Mouse (Mus musculus): ENCODE results near the gene Ptprcap. TPM values are rescaled to one million over a fixed set of nuclear protein-coding genes. Genes with fewer than 3 reads are reported as not detected.

The Ptprcap gene
- total RNA-seq, 2 experiments from 2014 or later: 1.0 to 2.5 TPM

DNA sequence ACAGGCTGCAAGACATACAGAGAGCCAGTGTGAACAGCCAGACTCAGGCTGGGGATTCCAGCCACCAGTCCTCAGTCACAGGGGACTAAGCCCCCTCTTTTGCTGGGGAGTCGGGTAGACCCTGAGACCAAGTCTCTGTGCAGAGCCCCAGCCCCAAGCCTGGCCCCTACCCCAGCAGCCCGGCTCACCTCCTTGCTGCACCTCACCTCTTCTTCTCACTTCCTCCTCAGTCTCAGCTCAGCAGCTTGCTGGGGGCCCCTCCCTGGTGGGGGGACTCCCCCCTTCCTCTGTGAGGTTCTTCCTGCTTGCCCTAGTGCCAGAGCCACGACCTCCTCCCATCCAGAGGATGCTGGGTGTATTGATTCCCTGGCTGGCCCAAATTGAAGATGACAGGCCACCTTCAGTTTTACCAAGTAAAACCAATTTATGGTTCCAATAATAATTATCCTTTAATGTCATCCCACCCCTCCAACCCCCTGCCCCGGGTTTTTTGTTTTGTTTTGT, 37.5 kb downstream of the Ptprcap start, which contains the start of gene Tbc1d10c:
TSS of gene Tbc1d10c (minus strand) at position 454 of the 504 bp plus-strand sequence.
- no peak for TF ChIP-seq CTCF (conservative IDR thresholded peaks at IDR 0.05)
- DNase-seq (ENCODE audit: low spot score in 2 of 2): no peak
- Histone ChIP-seq H3K4me3 (peak within 1 kb of the TSS; percentile 88), H3K27ac (peak within 1 kb of the TSS; percentile 99)

DNA sequence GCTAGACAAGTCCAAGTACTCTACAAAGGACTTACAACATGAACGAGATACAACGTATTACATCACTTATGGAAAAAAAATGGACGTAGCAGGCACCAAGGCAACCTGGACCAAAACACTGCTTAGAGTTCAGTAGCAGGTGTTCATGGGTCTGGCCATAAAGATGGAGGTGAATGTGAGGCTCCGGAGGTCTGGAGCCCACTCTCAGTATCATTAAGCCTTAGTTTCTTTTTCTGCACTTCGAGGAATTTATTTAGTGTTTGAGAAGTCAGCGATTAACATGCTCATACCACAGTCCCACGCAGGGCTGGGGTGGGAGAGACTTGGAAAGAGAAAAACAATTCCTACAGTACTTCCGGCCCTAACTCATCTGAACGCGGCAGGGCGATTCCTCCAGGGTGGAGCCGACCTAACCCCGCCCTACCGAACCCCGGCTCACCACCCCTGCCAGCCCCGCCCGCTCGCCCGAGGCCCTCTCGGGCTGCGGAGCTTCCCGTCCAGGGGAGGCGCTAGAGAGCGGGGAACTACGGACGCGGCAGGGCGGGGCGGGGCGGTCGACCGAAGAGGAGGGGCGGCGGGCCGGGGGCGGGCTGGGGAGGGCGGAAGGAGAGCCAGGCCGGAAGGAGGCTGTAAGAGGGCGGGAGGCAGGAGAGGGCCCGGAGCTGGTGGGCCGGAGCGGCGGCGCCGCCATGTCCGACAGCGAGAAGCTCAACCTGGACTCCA, 38.3 kb downstream of the Ptprcap start, which contains the start of gene Ppp1ca:
TSS of gene Ppp1ca (plus strand) at position 538 of the 723 bp plus-strand sequence.
- DNase-seq (ENCODE audit: low spot score in 2 of 2): peak; percentile 92 to 96
- Histone ChIP-seq H3K27ac (peak within 1 kb of the TSS; percentile 99), H3K4me3 (peak within 1 kb of the TSS; percentile 88)
- TF ChIP-seq CTCF (conservative IDR thresholded peaks at IDR 0.05): peak; percentile 86

DNA sequence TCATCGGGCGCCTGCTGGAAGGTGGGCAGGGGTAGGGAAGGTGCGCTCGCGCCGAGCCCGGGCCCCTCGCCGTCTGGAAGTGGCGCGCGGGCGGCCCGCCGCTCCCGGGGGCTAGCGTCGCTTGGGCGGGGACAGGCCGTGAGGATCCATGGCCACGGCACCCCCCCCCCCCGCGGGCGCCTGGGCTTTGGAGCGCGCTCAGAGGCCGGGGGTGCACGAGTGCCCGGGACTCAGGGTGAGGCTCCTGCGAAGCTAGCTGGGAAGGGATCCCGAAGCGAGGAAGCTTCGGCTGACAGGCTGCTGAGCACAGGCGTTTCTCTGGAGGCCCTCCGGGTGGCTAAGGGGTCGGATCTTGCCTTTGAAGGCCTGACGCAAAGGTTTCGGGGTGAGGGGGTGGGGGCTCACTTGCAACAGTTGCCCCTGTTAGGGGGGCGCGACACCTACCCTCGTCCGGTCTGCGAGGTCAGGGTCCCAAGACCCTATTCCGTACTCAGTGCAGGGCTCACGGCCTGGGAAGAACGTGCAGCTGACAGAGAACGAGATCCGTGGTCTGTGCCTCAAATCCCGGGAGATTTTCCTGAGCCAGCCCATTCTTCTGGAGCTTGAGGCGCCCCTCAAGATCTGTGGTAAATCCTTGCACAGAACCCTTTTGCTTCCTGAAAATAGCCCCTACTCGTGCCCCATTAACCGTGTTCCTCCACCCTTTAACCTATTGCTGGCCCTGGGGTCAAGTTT, 39.0 kb downstream of the Ptprcap start:
- DNase-seq (ENCODE audit: low spot score in 2 of 2): no peak
- no peak for TF ChIP-seq CTCF (conservative IDR thresholded peaks at IDR 0.05)
- Histone ChIP-seq H3K27ac (peak overlapping the region; percentile 99), H3K4me3 (peak overlapping the region; percentile 88)

DNA sequence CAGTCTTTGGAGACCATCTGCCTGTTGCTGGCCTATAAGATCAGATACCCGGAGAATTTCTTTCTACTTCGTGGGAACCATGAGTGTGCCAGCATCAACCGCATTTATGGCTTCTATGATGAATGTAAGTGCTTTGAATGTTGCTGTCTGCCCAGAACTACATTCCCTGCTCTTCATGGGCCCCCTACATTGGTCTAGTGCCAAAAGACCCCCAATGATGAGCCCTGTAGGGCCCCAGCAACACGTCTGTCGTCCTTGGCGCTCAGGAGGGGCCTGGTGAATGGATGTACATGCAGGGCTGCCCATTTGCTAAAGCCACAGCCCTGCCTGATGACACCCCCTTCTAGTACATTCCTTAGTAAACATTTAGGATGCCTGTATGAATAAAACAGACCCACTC, 39.7 kb downstream of the Ptprcap start:
- TF ChIP-seq CTCF (conservative IDR thresholded peaks at IDR 0.05): no peak
- Histone ChIP-seq H3K4me3 (peak overlapping the region; percentile 88), H3K27ac (peak overlapping the region; percentile 99)
- DNase-seq (ENCODE audit: low spot score in 2 of 2): no peak

DNA sequence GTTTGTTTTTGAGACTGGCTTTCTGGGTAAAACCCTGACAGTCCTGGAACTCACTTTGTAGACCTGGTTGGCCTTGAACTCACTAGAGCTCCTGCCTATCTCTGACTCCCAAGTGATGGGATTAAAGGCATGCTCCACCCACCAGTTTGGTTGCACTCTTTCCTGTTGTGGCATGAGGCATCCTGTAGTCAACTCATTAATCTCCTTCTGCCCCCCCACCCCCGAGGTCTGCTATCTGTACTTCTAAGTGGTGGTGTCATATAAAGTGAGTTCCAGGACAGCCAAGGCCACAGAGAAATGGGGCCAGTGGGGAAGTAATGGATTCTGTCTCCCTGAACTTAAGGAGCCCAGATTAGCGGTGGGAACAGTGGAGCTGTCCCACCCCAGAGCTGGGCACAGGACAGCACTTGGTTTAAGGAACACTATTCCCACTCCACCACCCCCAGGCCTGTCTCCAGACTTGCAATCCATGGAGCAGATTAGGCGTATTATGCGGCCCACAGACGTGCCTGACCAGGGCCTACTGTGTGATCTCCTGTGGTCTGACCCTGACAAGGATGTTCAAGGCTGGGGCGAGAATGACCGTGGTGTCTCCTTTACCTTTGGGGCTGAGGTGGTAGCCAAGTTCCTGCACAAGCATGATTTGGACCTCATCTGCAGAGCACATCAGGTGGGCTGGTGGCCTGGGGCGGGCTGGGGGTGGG, 40.8 kb downstream of the Ptprcap start:
- H3K27ac ChIP-seq: no peak overlapping the region

DNA sequence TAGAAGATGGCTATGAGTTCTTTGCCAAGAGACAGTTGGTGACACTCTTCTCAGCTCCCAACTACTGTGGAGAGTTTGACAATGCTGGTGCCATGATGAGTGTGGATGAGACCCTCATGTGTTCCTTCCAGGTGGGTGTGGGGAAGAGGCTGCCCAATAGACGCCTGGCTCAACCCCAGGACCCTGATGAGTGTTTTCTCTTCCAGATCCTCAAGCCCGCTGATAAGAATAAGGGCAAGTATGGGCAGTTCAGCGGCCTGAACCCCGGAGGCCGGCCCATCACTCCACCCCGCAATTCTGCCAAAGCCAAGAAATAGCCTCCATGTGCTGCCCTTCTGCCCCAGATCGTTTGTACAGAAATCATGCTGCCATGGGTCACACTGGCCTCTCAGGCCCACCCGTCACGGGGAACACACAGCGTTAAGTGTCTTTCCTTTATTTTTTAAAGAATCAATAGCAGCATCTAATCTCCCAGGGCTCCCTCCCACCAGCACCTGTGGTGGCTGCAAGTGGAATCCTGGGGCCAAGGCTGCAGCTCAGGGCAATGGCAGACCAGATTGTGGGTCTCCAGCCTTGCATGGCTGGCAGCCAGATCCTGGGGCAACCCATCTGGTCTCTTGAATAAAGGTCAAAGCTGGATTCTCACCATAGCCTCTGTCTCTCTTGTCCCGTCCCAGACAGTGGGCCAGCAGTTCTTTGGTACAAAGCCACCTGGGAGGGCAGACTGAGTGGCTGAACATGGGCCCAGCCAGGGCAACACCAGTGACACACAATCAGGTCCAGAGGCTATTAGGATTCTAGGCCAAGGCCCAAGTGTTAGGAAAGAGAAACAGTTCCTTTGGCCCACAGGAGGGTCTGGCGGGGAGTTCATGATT, 41.6 kb downstream of the Ptprcap start:
- H3K4me3 ChIP-seq: no peak overlapping the region
- peak overlapping the region; percentile 51 for H3K27ac ChIP-seq
- no peak for DNase-seq (ENCODE audit: low spot score in 2 of 2)
- TF ChIP-seq CTCF (conservative IDR thresholded peaks at IDR 0.05): no peak

More for the DNA sequence above, 40.8 kb downstream of the Ptprcap start:
- no peak overlapping the region for H3K4me3 ChIP-seq
- DNase-seq (ENCODE audit: low spot score in 2 of 2): no peak
- TF ChIP-seq CTCF (conservative IDR thresholded peaks at IDR 0.05): no peak

DNA sequence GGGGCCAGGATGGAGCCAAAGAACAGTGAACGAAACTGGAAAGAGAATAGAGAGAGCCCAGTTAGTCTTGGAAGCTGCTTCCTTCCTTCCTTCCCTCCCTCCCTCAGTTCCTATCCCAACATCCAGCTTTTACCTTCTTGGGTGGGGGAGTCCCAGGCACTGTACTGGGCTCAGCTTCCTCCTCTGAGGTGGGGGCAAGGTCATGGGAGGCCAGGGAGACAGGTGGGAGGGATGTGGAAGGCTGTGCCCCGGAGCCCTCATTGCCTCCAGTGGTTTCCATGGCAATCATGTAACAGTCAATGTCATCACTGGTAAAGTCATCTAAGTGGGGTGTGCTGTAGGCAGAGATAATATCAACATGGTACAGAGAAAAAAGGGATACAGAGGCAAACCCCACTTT, 42.6 kb downstream of the Ptprcap start:
- H3K27ac ChIP-seq: peak overlapping the region; percentile 51; the same call in 1 of the 2 replicates
- TF ChIP-seq CTCF (conservative IDR thresholded peaks at IDR 0.05): no peak
- DNase-seq (ENCODE audit: low spot score in 2 of 2): no peak

DNA sequence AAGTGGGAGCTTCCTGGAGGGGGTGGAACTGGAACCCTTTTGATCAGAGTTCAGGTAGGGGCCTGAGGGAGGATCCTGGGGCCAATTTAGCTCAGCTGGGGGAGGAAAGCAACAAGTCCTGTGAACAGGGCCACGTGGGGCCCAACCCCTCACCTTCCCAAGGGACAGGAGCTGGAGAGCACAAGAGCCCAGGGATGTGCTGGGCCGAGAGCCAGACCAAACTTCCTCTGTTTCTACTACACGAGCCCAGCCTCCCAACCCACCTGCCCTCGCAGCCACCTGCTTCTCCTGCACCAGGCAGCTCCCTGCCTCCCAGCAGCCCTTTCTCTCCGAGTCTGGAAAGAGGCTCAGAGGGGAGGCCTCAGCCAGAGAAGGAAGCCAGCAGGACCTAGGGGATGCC, 43.1 kb downstream of the Ptprcap start:
- Histone ChIP-seq H3K4me3 (no peak overlapping the region), H3K27ac (peak overlapping the region; percentile 51; the same call in 1 of the 2 replicates)
- no peak for TF ChIP-seq CTCF (conservative IDR thresholded peaks at IDR 0.05)
- no peak for DNase-seq (ENCODE audit: low spot score in 2 of 2)

More for the DNA sequence above, 42.6 kb downstream of the Ptprcap start:
- H3K4me3 ChIP-seq: no peak overlapping the region

DNA sequence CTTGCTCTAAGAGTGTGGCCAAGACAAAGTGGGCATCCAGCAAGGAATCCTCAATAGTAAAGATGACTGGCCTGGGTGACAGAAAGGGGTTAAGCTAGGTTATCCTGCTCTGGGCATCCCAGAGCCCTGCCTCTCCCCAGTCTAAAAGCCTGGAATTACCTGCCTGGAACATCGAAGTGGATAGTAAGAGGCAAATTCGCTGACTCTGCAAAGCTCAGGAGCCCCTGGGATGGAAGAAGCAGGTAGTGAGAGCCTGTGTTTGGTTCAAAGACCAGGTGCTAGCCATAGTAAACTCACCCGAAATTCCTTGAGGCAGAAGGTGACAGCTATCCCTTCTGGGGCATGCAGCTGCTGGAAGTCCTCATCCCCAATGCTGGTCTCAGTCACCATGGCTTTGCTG, 43.8 kb downstream of the Ptprcap start:
- Histone ChIP-seq H3K4me3 (no peak overlapping the region), H3K27ac (peak overlapping the region; percentile 51; the same call in 1 of the 2 replicates)
- TF ChIP-seq CTCF (conservative IDR thresholded peaks at IDR 0.05): no peak
- no peak for DNase-seq (ENCODE audit: low spot score in 2 of 2)

DNA sequence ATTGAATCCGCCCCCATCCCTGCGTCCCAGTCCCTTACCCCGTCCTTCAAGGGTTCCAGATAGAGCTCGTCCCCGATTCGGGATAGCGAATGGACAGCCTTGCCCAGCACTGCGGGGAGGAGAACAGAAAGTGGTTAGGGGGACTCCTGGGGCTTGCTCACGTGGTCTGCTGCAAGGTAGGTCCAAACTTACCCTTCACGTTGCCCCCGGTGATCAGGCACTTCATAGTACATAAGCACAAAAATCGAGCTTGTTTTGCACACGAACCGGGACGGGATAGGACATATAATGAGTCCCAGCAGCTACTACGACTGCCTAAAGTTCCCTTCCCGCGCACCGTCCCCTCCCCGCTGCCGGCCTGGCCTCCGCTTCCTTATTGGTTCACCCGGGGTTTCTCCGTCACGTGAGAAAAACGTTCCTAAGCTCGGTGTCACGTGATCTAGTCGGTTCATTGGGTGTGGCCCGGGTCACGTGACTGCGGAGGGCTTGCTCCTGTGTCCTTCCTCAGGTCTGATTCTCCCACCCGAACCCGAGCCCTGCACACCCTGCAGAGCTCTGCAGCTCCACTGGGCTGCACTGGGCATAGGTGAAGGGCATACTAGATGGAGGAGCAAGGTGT, 48.0 kb downstream of the Ptprcap start, which contains the start of gene Rad9a:
TSS of gene Rad9a (minus strand) at position 372 of the 619 bp plus-strand sequence.
- Histone ChIP-seq H3K4me3 (peak within 1 kb of the TSS; percentile 74), H3K27ac (peak within 1 kb of the TSS; percentile 96)
- TF ChIP-seq CTCF (conservative IDR thresholded peaks at IDR 0.05): no peak
- peak; percentile 93 to 95 for DNase-seq (ENCODE audit: low spot score in 2 of 2)

DNA sequence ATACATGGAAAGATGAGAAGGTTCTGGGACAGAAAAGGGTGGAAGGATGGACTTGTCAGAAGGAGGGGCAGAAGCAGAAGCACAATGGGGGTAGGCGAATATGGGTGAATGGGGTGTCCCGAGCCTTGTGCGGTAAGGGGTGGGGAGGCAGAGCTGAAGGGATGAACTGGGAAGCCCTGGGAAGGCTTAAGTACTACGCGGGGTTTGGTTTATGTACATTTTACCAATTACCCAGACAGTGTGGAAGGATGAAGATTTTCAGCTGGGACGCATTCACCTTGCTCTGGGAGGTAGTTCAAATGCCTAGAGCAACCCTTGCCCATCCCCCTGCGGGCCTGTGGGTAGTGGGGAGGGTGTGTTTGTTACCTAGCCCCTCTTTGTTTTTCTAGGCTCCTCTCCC, 48.7 kb downstream of the Ptprcap start:
- DNase-seq (ENCODE audit: low spot score in 2 of 2): no peak
- peak overlapping the region; percentile 96 for H3K27ac ChIP-seq
- no peak for TF ChIP-seq CTCF (conservative IDR thresholded peaks at IDR 0.05)
- H3K4me3 ChIP-seq: peak overlapping the region; percentile 74
